Mouse (Mus musculus) stomach, postnatal 0 days (tissue): ENCODE results near the gene Gm20509. TPM values are rescaled to one million over a fixed set of nuclear protein-coding genes. Genes with fewer than 3 reads are reported as not detected.

Source experiments
- ATAC-seq: fragments of 200-750 bp; cut with Nextera tagmentation; 2 replicates; pipeline ENCODE4 v1.8.0; 2017; ENCODE audit not compliant: low FRiP score, low TSS enrichment
- DNase-seq: peaks from one replicate; pipeline ENCODE4 v3.0.0-alpha.2; 2016; ENCODE audit warnings: low spot score
- H3K27ac ChIP-seq: fragments of 300-500 bp; sonication (generic); replicated peaks from 2 replicates; pipeline ENCODE4 v1.5.1; 2014; ENCODE audit warnings: mild to moderate bottlenecking, control low read depth
- H3K27me3 ChIP-seq: fragments of 300-500 bp; sonication (generic); 2 replicates; pipeline ENCODE4 v1.6.1; 2014; ENCODE audit warnings: low read length; ENCODE audit not compliant: control insufficient read depth, insufficient read depth
- H3K36me3 ChIP-seq: fragments of 300-500 bp; sonication (generic); 2 replicates; pipeline ENCODE4 v1.6.1; 2014; ENCODE audit warnings: low read length, mixed read lengths; ENCODE audit not compliant: control insufficient read depth, insufficient read depth
- H3K4me1 ChIP-seq: fragments of 300-500 bp; sonication (generic); replicated peaks from 2 replicates; pipeline ENCODE4 v1.6.1; 2014; ENCODE audit warnings: antibody characterized with exemption; ENCODE audit not compliant: control insufficient read depth, insufficient read depth
- H3K4me2 ChIP-seq: fragments of 300-500 bp; sonication (generic); replicated peaks from 2 replicates; pipeline ENCODE4 v1.6.1; 2014; ENCODE audit warnings: low read depth, mild to moderate bottlenecking, control low read depth, moderate library complexity
- H3K4me3 ChIP-seq: fragments of 300-500 bp; sonication (generic); 2 replicates; pipeline ENCODE4 v1.5.1; 2014; ENCODE audit warnings: low read depth, low read length, control low read depth
- H3K9ac ChIP-seq: fragments of 300-500 bp; sonication (generic); 2 replicates; pipeline ENCODE4 v1.6.1; 2014; ENCODE audit warnings: mild to moderate bottlenecking, low read length, control low read depth, mixed read lengths
- H3K9me3 ChIP-seq: fragments of 300-500 bp; sonication (generic); 2 replicates; pipeline ENCODE4 v1.6.1; 2016; ENCODE audit warnings: low read length; ENCODE audit not compliant: control insufficient read depth
- CTCF ChIP-seq: IDR thresholded peaks from 2 replicates; pipeline ENCODE4 v1.5.1; 2016; ENCODE audit warnings: antibody characterized with exemption, low read depth, mild to moderate bottlenecking, moderate library complexity
- EP300 ChIP-seq: optimal IDR thresholded peaks from 2 replicates; pipeline ENCODE3; 2016; ENCODE audit warnings: antibody characterized with exemption
- WGBS: fragments of 180-500 bp; shearing (Covaris S2); extraction: QIAGEN DNeasy Blood & Tissue Kit; methylation state at CpG from one replicate; pipeline ENCODE4 v1.1.7; 2014; 5-methylcytosine and 5-hydroxymethylcytosine counted together
- polyA plus RNA-seq: library from polyadenylated mRNA; unstranded; fragments of >200 nt; fragmentation: Nextera tagmentation; extraction: Ambion mirVana; gene quantifications from 2 replicates; pipeline ENCODE4 v1.2.1, GENCODE M21; 2015

Gm20509 gene
- polyA plus RNA-seq, 1 experiment from 2014 or later = not detected

DNA sequence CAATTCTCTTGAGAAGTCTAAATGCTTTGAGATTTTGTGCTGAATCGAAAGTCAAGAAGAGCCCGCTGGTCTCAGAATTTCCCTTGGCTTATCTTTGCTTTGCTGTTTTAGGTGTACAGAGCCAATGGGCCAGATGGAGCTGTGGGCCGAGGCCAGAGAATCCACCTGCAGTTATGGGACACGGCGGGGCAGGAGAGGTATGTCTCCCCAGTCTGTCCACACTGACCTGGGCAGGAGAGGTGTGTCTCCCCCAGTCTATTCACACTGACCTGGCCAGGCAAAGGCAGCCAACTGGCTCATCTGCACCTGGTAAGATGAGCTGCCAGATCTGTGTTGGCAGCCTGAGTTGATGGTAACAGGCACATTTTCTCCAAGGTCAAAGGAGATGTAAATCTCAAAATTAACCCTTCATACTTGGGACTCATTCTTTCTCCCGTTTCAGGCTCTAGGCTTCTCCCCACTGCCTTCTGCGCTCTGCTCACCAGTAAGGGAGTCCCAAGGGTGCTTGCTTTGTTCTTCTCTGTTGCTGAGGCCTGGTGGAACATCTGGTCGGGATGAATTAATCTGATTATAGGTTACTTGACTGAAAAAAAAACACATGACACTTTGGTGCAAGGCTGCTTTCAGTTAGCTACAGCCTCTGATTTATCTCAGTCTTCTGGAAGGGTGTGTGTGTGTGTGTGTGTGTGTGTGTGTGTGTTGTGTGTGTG, 19.8 kb upstream of the Gm20509 start:
- no peak for ATAC-seq
- WGBS = 77% methylated on average over 8 of the region's 8 CpGs
- DNase-seq = no peak
- no peak for TF ChIP-seq EP300
- TF ChIP-seq CTCF = no peak
- no peaks in the 10 kb centered on the region for H3K4me1 ChIP-seq
- no peaks in the 10 kb centered on the region for H3K9me3 ChIP-seq
- H3K9ac ChIP-seq = no peak overlapping the region
- H3K4me3 ChIP-seq = no peak overlapping the region
- H3K27ac ChIP-seq = no peak overlapping the region
- H3K27me3 ChIP-seq = no peaks in the 10 kb centered on the region
- H3K4me2 ChIP-seq = no peak overlapping the region
- H3K36me3 ChIP-seq = no peaks in the 10 kb centered on the region; the same call in 1 of the 2 replicates

DNA sequence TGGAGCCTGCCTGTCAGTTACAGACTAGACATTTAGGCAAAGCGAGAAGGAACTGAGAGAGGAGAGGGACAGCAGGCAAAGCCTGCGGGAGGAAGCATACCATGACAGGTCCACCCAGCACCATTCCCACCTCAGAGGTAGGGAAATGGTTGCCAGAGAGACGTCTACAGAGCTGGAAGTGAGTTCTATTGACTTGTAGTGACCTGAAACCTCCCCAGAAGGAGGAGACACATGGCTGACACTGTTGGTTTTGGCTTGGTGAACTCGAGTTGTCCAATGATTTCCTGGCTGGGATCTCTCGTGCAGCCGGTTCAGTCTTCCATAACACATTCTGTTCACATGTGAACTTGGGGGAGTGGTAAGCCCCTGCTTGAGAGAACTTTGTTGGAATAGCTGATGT, 18.3 kb upstream of the Gm20509 start:
- ATAC-seq (no peak), DNase-seq (no peak)
- 70% methylated on average over 6 of the region's 6 CpGs for WGBS
- Histone ChIP-seq H3K27ac (0 out of 2 replicates have a peak overlapping the region, but pooled peaks have one; percentile 18), H3K9ac (no peak overlapping the region), H3K36me3 (no peaks in the 10 kb centered on the region; the same call in 1 of the 2 replicates), H3K9me3 (no peaks in the 10 kb centered on the region), H3K4me2 (no peak overlapping the region), H3K4me3 (no peak overlapping the region), H3K27me3 (no peaks in the 10 kb centered on the region), H3K4me1 (no peaks in the 10 kb centered on the region)
- no peak for TF ChIP-seq CTCF
- TF ChIP-seq EP300 = no peak

DNA sequence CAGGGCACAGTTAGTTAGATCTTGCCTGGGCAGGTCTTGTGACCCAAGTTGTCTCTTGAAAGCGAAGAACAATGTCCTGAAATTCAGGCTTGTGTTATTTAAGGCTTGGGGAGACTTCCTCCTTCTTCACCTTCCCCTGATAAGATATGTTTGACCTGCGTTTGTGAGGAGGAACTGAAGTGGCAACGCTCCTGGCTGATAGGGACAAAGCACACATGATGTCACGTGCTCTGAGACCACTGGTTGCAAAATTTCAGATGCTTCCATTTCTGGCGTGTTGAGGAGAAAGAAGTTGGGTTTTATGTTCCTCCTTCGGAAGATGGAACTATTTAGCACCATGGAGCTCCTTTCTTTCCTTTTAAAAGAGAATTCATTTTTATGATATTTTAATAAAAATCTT, 16.4 kb upstream of the Gm20509 start:
- 54% methylated on average over 6 of the region's 6 CpGs for WGBS
- no peak for DNase-seq
- TF ChIP-seq EP300 (no peak), CTCF (no peak)
- Histone ChIP-seq H3K27ac (no peak overlapping the region), H3K9ac (no peak overlapping the region), H3K4me1 (no peaks in the 10 kb centered on the region), H3K4me2 (no peak overlapping the region), H3K9me3 (no peaks in the 10 kb centered on the region), H3K36me3 (no peaks in the 10 kb centered on the region; the same call in 1 of the 2 replicates), H3K27me3 (no peaks in the 10 kb centered on the region), H3K4me3 (no peak overlapping the region)
- ATAC-seq = no peak

DNA sequence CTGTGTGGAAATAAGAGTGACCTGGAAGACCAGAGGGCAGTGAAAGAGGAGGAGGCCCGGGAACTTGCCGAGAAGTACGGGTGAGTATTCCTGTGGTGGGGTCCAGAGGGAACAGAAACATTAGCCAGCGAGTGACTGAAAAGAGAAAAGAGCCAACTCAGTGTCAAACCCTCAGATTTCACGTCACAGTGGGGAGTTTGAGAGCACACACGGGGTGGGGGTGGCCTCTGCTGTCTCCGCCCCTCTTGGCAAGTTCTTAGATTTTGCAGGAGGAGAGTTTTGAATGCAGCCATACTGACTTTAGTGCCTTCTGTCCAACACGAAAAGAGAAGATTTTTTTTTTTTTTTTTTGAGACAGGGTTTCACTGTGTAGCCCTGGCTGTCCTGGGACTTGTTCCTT, 15.1 kb upstream of the Gm20509 start:
- no peaks in the 10 kb centered on the region for H3K36me3 ChIP-seq
- no peaks in the 10 kb centered on the region for H3K9me3 ChIP-seq
- DNase-seq = peak; percentile 23
- TF ChIP-seq CTCF (no peak), EP300 (no peak)
- H3K27ac ChIP-seq = no peak overlapping the region
- WGBS = 56% methylated on average over 8 of the region's 8 CpGs
- H3K27me3 ChIP-seq = no peaks in the 10 kb centered on the region
- no peak overlapping the region for H3K9ac ChIP-seq
- H3K4me1 ChIP-seq = no peaks in the 10 kb centered on the region
- ATAC-seq = no peak
- no peak overlapping the region for H3K4me2 ChIP-seq
- no peak overlapping the region for H3K4me3 ChIP-seq

DNA sequence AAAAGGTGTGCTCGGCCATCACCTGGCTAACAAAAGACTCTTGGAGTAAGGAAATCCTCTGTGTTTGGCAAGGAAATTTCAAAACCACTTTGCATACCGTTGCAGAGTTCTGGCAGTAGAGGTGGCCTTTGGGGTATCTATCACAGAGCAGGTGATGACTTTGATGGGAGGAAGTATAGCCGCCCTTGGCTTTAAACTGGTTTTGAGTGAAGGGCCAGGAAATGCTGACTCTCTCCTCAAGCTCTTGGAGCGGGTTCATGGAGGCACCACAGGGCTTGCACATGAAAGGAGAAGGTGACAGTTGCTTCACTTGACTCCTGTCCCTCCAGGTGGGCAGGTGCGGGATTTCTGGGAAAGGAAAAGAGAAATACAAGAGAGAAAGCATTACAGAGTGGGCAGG, 14.7 kb upstream of the Gm20509 start:
- 73% methylated on average over 5 of the region's 5 CpGs for WGBS
- Histone ChIP-seq H3K4me2 (no peak overlapping the region), H3K36me3 (no peaks in the 10 kb centered on the region), H3K27me3 (no peaks in the 10 kb centered on the region), H3K9me3 (no peaks in the 10 kb centered on the region), H3K4me1 (no peaks in the 10 kb centered on the region), H3K27ac (no peak overlapping the region), H3K4me3 (no peak overlapping the region), H3K9ac (no peak overlapping the region)
- TF ChIP-seq EP300 (no peak), CTCF (no peak)
- ATAC-seq (no peak), DNase-seq (no peak)

DNA sequence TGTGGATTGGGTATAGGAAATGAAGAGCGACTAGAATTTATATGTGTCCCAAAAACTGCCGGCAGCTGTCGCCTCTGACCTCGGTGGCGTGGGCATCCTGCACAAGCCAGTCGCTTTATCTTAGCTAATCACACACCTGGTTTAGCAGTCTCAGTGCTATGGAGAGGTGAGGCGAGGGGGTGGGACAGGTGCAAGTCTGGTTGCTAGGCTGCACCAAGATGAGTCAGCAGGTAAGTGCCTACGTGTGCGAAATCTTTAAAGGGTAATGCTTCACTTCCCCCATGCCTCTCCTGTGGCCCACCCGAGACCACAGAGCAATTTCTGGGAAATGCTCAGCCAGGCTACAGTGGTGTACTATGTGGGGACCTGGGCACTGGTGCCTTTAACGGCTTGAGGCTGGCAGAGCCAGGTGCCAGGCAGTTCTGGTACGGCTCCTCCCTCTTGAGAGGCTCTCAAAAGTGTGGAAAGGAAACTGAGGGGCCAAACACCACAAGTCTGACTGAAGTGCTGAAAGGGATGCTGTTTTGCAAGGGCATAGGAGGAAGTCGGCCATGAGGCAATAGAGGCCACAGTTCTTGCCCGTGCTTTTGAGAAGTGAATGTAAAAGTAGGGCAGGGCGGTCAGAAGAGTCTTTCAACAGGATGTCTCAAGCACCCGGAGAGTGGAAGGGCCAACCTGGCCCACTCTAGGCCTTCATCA, 12.9 kb upstream of the Gm20509 start:
- Histone ChIP-seq H3K36me3 (no peaks in the 10 kb centered on the region), H3K4me1 (no peaks in the 10 kb centered on the region), H3K4me3 (no peak overlapping the region), H3K27me3 (no peaks in the 10 kb centered on the region), H3K9me3 (no peaks in the 10 kb centered on the region), H3K4me2 (no peak overlapping the region), H3K9ac (0 out of 2 replicates have a peak overlapping the region, but pooled peaks have one; percentile 4), H3K27ac (peak overlapping the region; percentile 53)
- no peak for TF ChIP-seq CTCF
- no peak for TF ChIP-seq EP300
- ATAC-seq (peak; percentile 83), DNase-seq (peak; percentile 75)
- 56% methylated on average over 16 of the region's 16 CpGs for WGBS
